Mouse (Mus musculus) embryonic facial prominence, embryonic 12.5 days (tissue): ENCODE measurements around the gene Ptger2. TPM values are rescaled to one million over a fixed set of nuclear protein-coding genes. Genes with fewer than 3 reads are reported as not detected.
A peak's percentile ranks its signal among the peaks of the same experiment; 100 is the strongest.
"Not testable (repeated sequence)": the region's sequence is repeated elsewhere in the genome, so short reads cannot be mapped to it uniquely, and the experiment has no call there.

Experiments
- ATAC-seq: fragments of 200-750 bp; cut with Nextera tagmentation; 2 replicates; pipeline ENCODE4 v1.8.0; 2017; ENCODE audit not compliant: insufficient number of reproducible peaks, insufficient read depth, low FRiP score, low TSS enrichment
- H3K27ac ChIP-seq: fragments of 300-500 bp; sonication (generic); 2 replicates; pipeline ENCODE4 v1.5.1; 2016; ENCODE audit warnings: mild to moderate bottlenecking
- H3K27me3 ChIP-seq: fragments of 300-500 bp; sonication (generic); 2 replicates; pipeline ENCODE4 v1.6.1; 2016; ENCODE audit warnings: mild to moderate bottlenecking, moderate library complexity
- H3K36me3 ChIP-seq: fragments of 300-500 bp; sonication (generic); 2 replicates; pipeline ENCODE4 v1.6.1; 2016; ENCODE audit warnings: mild to moderate bottlenecking
- H3K4me1 ChIP-seq: fragments of 300-500 bp; sonication (generic); 2 replicates; pipeline ENCODE4 v1.6.1; 2016
- H3K4me2 ChIP-seq: fragments of 300-500 bp; sonication (generic); replicated peaks from 2 replicates; pipeline ENCODE4 v1.6.1; 2016; ENCODE audit warnings: mild to moderate bottlenecking, moderate library complexity
- H3K4me3 ChIP-seq: fragments of 300-500 bp; sonication (generic); 2 replicates; pipeline ENCODE4 v1.5.1; 2016; ENCODE audit warnings: mild to moderate bottlenecking
- H3K9ac ChIP-seq: fragments of 300-500 bp; sonication (generic); 2 replicates; pipeline ENCODE4 v1.6.1; 2016; ENCODE audit warnings: mild to moderate bottlenecking, moderate library complexity
- H3K9me3 ChIP-seq: fragments of 300-500 bp; sonication (generic); 2 replicates; pipeline ENCODE4 v1.6.1; 2016; ENCODE audit warnings: mild to moderate bottlenecking, moderate library complexity
- WGBS: fragments of 180-500 bp; shearing (Covaris S2); methylation state at CpG from one replicate; pipeline ENCODE4 v1.1.7; 2016; 5-methylcytosine and 5-hydroxymethylcytosine counted together
- polyA plus RNA-seq: library from polyadenylated mRNA; unstranded; fragments of >200 nt; fragmentation: Nextera tagmentation; extraction: Ambion mirVana; gene quantifications from 2 replicates; pipeline ENCODE4 v1.2.1, GENCODE M21; 2016

The Ptger2 gene
- polyA plus RNA-seq, result 0.77 and 0.78 TPM in 2 replicates

GRCm38 (mm10) chr14:44987674-44988355 lies at the start of gene Ptger2:
Gene Ptger2 (plus strand): TSS chr14:44988195.
- WGBS, result 69% methylated on average over 6 of the region's 6 CpGs
- Histone ChIP-seq H3K4me2 (peak within 1 kb of the TSS; percentile 87), H3K9ac (peak within 1 kb of the TSS; percentile 30; the same call in 1 of the 2 replicates), H3K4me3 (peak within 1 kb of the TSS; percentile 44), H3K27me3 (peaks cover 25% of the 10 kb centered on the region)
- ATAC-seq, H3K27ac ChIP-seq, H3K9me3 ChIP-seq, H3K4me1 ChIP-seq, H3K36me3 ChIP-seq: not testable (repeated sequence)

GRCm38 (mm10) chr14:44960746-44961145 lies 27.2 kb upstream of the Ptger2 start:
- H3K4me1 ChIP-seq, result no peaks in the 10 kb centered on the region
- H3K27me3 ChIP-seq, result no peaks in the 10 kb centered on the region
- no peak overlapping the region for H3K27ac ChIP-seq
- 76% methylated on average over 1 of the region's 1 CpGs for WGBS
- no peak overlapping the region for H3K4me3 ChIP-seq
- ATAC-seq, result no peak
- no peaks in the 10 kb centered on the region for H3K9me3 ChIP-seq
- no peaks in the 10 kb centered on the region for H3K36me3 ChIP-seq
- no peak overlapping the region for H3K9ac ChIP-seq
- no peak overlapping the region for H3K4me2 ChIP-seq

- H3K4me3 ChIP-seq, H3K9me3 ChIP-seq, H3K27me3 ChIP-seq, H3K27ac ChIP-seq, ATAC-seq, H3K9ac ChIP-seq, H3K4me1 ChIP-seq, H3K36me3 ChIP-seq, H3K4me2 ChIP-seq: not testable (repeated sequence)
- WGBS, result 7% methylated on average over 4 of the region's 4 CpGs
Measured at GRCm38 (mm10) chr14:44977278-44977677, 10.7 kb upstream of the Ptger2 start.

- 31% methylated on average over 3 of the region's 3 CpGs for WGBS
Measured at GRCm38 (mm10) chr14:44979887-44980286, 8.1 kb upstream of the Ptger2 start.

GRCm38 (mm10) chr14:44981490-44981889 lies 6.5 kb upstream of the Ptger2 start:
- Histone ChIP-seq H3K4me1 (no peaks in the 10 kb centered on the region), H3K27me3 (no peaks in the 10 kb centered on the region), H3K4me2 (no peak overlapping the region), H3K27ac (no peak overlapping the region), H3K9ac (no peak overlapping the region), H3K9me3 (no peaks in the 10 kb centered on the region), H3K4me3 (no peak overlapping the region), H3K36me3 (no peaks in the 10 kb centered on the region)
- WGBS, result 8% methylated on average over 4 of the region's 4 CpGs
- no peak for ATAC-seq

More at GRCm38 (mm10) chr14:44979887-44980286, 8.1 kb upstream of the Ptger2 start:
- Histone ChIP-seq H3K9ac (no peak overlapping the region), H3K4me3 (no peak overlapping the region), H3K36me3 (no peaks in the 10 kb centered on the region), H3K27ac (no peak overlapping the region), H3K27me3 (no peaks in the 10 kb centered on the region; the same call in 1 of the 2 replicates), H3K4me1 (no peaks in the 10 kb centered on the region), H3K9me3 (no peaks in the 10 kb centered on the region), H3K4me2 (no peak overlapping the region)
- no peak for ATAC-seq

GRCm38 (mm10) chr14:44984106-44984505 lies 3.9 kb upstream of the Ptger2 start:
- no peaks in the 10 kb centered on the region for H3K9me3 ChIP-seq
- no peak overlapping the region for H3K27ac ChIP-seq
- H3K4me3 ChIP-seq, result no peak overlapping the region
- 33% methylated on average over 9 of the region's 9 CpGs for WGBS
- no peak overlapping the region for H3K9ac ChIP-seq
- no peak for ATAC-seq
- peaks cover 4% of the 10 kb centered on the region; the same call in 1 of the 2 replicates for H3K4me1 ChIP-seq
- no peaks in the 10 kb centered on the region for H3K36me3 ChIP-seq
- peaks cover 10% of the 10 kb centered on the region for H3K27me3 ChIP-seq
- H3K4me2 ChIP-seq, result no peak overlapping the region

GRCm38 (mm10) chr14:44986248-44986647 lies 1.7 kb upstream of the Ptger2 start:
- H3K4me1 ChIP-seq, result peaks cover 4% of the 10 kb centered on the region; the same call in 1 of the 2 replicates
- no peak overlapping the region for H3K4me2 ChIP-seq
- H3K9ac ChIP-seq, result no peak overlapping the region
- no peak for ATAC-seq
- H3K27ac ChIP-seq, result no peak overlapping the region
- no peaks in the 10 kb centered on the region for H3K36me3 ChIP-seq
- H3K4me3 ChIP-seq, result no peak overlapping the region
- H3K27me3 ChIP-seq, result peaks cover 25% of the 10 kb centered on the region
- H3K9me3 ChIP-seq, result no peaks in the 10 kb centered on the region

- ATAC-seq, result peak; percentile 49
- Histone ChIP-seq H3K4me3 (peak overlapping the region; percentile 44), H3K36me3 (no peaks in the 10 kb centered on the region), H3K9ac (peak overlapping the region; percentile 30; the same call in 1 of the 2 replicates), H3K9me3 (no peaks in the 10 kb centered on the region), H3K4me1 (peaks cover 4% of the 10 kb centered on the region; the same call in 1 of the 2 replicates), H3K4me2 (peak overlapping the region; percentile 87), H3K27ac (no peak overlapping the region), H3K27me3 (peaks cover 25% of the 10 kb centered on the region)
- 4% methylated on average over 14 of the region's 14 CpGs for WGBS
Measured at GRCm38 (mm10) chr14:44988456-44989016, 541 bp downstream of the Ptger2 start.

- no peaks in the 10 kb centered on the region for H3K9me3 ChIP-seq
- 2% methylated on average over 45 of the region's 45 CpGs for WGBS
- no peak for ATAC-seq
- H3K27ac ChIP-seq, result no peak overlapping the region; the same call in 1 of the 2 replicates
- H3K4me1 ChIP-seq, result peaks cover 4% of the 10 kb centered on the region; the same call in 1 of the 2 replicates
- H3K27me3 ChIP-seq, result peaks cover 25% of the 10 kb centered on the region
- peak overlapping the region; percentile 44 for H3K4me3 ChIP-seq
- peak overlapping the region; percentile 30; the same call in 1 of the 2 replicates for H3K9ac ChIP-seq
- peak overlapping the region; percentile 87 for H3K4me2 ChIP-seq
- H3K36me3 ChIP-seq, result no peaks in the 10 kb centered on the region
Measured at GRCm38 (mm10) chr14:44989017-44989721, 1.2 kb downstream of the Ptger2 start.

- 36% methylated on average over 4 of the region's 4 CpGs for WGBS
- ATAC-seq, result no peak
- no peaks in the 10 kb centered on the region for H3K9me3 ChIP-seq
- H3K27me3 ChIP-seq, result peaks cover 25% of the 10 kb centered on the region
- peaks cover 4% of the 10 kb centered on the region; the same call in 1 of the 2 replicates for H3K4me1 ChIP-seq
- H3K4me2 ChIP-seq, result peak overlapping the region; percentile 87
- no peaks in the 10 kb centered on the region for H3K36me3 ChIP-seq
- peak overlapping the region; percentile 30; the same call in 1 of the 2 replicates for H3K9ac ChIP-seq
- peak overlapping the region; percentile 44 for H3K4me3 ChIP-seq
- no peak overlapping the region; the same call in 1 of the 2 replicates for H3K27ac ChIP-seq
Measured at GRCm38 (mm10) chr14:44989751-44990150, 1.8 kb downstream of the Ptger2 start.

- H3K9ac ChIP-seq, result no peak overlapping the region
- H3K4me2 ChIP-seq, result no peak overlapping the region
- H3K36me3 ChIP-seq, result no peaks in the 10 kb centered on the region
- H3K4me3 ChIP-seq, result no peak overlapping the region
- peaks cover 12% of the 10 kb centered on the region for H3K27me3 ChIP-seq
- no peaks in the 10 kb centered on the region for H3K4me1 ChIP-seq
- H3K9me3 ChIP-seq, result no peaks in the 10 kb centered on the region
- H3K27ac ChIP-seq, result no peak overlapping the region
- no peak for ATAC-seq
Measured at GRCm38 (mm10) chr14:44994337-44994736, 6.3 kb downstream of the Ptger2 start.
